13 mouse cellular contexts compared by ENCODE assay signal in genomic region chr12:11379396-11379795, GRCm38 (mm10).
DNase-seq lines count a peak whose midpoint lies in the region.
"Had no signal": no experiment of that assay in that cellular context is flagged by ENCODE, and none has a peak within 500 bp of the region (broad histone marks: within the 10 kb centered on the region; RNA-seq: fewer than 3 reads in every experiment).

No protein-coding gene starts in this region.

- DNase-seq in cerebellum, postnatal 10 days: peak; percentile 36 to 44
- no peak for DNase-seq in cerebellum, adult 9-10 months
- peak; percentile 61 for DNase-seq in brain, adult 2 months (ENCODE audit: low read depth, low spot score)
- DNase-seq in neural tube, embryonic 10.5 days (ENCODE audit: extremely low spot score, low spot score): no peak
- DNase-seq: adrenal gland, adult 2 months; adrenal gland, adult 8-10 months; adrenal gland, postnatal 10 days; adrenal gland, postnatal 14 days; adrenal gland, postnatal 25 days; adrenal gland, postnatal 36 days; B cell, adult 2 months; cerebellum, adult 11 months; cerebellum, adult 11-12 months had no signal

Comparison
In these comparisons a context has a peak if more than half of its experiments do, and no peak if none do; other contexts are left out.
1. DNase-seq: peak in cerebellum, postnatal 10 days (2 of 2) and brain, adult 2 months (single experiment); none in cerebellum, adult 9-10 months (single experiment) and neural tube, embryonic 10.5 days (single experiment).